Mouse (Mus musculus): Measurements from ENCODE around the gene Fam174b. TPM values are rescaled to one million over a fixed set of nuclear protein-coding genes. Genes with fewer than 3 reads are reported as not detected.

Gene Fam174b
- polyA plus RNA-seq (2016; fragmentation: Nextera tagmentation; extraction: Ambion mirVana), result 10.7 and 12.4 TPM in 2 replicates

- ATAC-seq, result peak; percentile 57; the same call in 1 of the 2 replicates
- H3K4me3 ChIP-seq, result peak within 1 kb of the TSS; percentile 53
- no peaks in the 10 kb centered on the region for H3K9me3 ChIP-seq (replicated peaks)
- H3K9ac ChIP-seq, result peak within 1 kb of the TSS; percentile 52
- 2% methylated on average over 94 of the region's 94 CpGs for WGBS (ENCODE audit: insufficient replicate concordance)
- peak within 1 kb of the TSS; percentile 74 for H3K4me2 ChIP-seq
- peaks cover 11% of the 10 kb centered on the region; the same call in 1 of the 2 replicates for H3K4me1 ChIP-seq
- H3K36me3 ChIP-seq, result no peaks in the 10 kb centered on the region
- H3K27me3 ChIP-seq (replicated peaks), result peaks cover 51% of the 10 kb centered on the region
- no peak within 1 kb of the TSS for H3K27ac ChIP-seq
Measured at GRCm38 (mm10) chr7:73740111-73741035, at the start of gene Fam174b. Fam174b (plus strand) TSS chr7:73740302.

GRCm38 (mm10) chr7:73697092-73697491, 43.0 kb upstream of the Fam174b start:
- Histone ChIP-seq H3K4me3 (no peak overlapping the region), H3K27ac (no peak overlapping the region), H3K4me1 (no peaks in the 10 kb centered on the region), H3K27me3 (replicated peaks) (no peaks in the 10 kb centered on the region), H3K9ac (no peak overlapping the region), H3K4me2 (no peak overlapping the region), H3K36me3 (no peaks in the 10 kb centered on the region), H3K9me3 (replicated peaks) (no peaks in the 10 kb centered on the region)
- no peak for ATAC-seq
- WGBS (ENCODE audit: insufficient replicate concordance), result 45% methylated on average over 3 of the region's 3 CpGs

GRCm38 (mm10) chr7:73704305-73704704, 35.8 kb upstream of the Fam174b start:
- no peak overlapping the region for H3K9ac ChIP-seq
- H3K4me1 ChIP-seq, result no peaks in the 10 kb centered on the region
- H3K4me3 ChIP-seq, result no peak overlapping the region
- no peaks in the 10 kb centered on the region for H3K27me3 ChIP-seq (replicated peaks)
- ATAC-seq, result no peak
- H3K27ac ChIP-seq, result no peak overlapping the region
- no peak overlapping the region for H3K4me2 ChIP-seq
- no peaks in the 10 kb centered on the region for H3K36me3 ChIP-seq
- H3K9me3 ChIP-seq (replicated peaks), result no peaks in the 10 kb centered on the region

- Histone ChIP-seq H3K9me3 (replicated peaks) (no peaks in the 10 kb centered on the region), H3K9ac (no peak overlapping the region), H3K4me2 (no peak overlapping the region), H3K27me3 (replicated peaks) (no peaks in the 10 kb centered on the region), H3K4me1 (no peaks in the 10 kb centered on the region), H3K27ac (no peak overlapping the region), H3K36me3 (no peaks in the 10 kb centered on the region), H3K4me3 (no peak overlapping the region)
- no peak for ATAC-seq
- WGBS (ENCODE audit: insufficient replicate concordance), result 68% methylated on average over 8 of the region's 8 CpGs
Measured at GRCm38 (mm10) chr7:73713506-73713905, 26.6 kb upstream of the Fam174b start.

GRCm38 (mm10) chr7:73715928-73716749, 24.0 kb upstream of the Fam174b start:
- no peak for ATAC-seq
- 65% methylated on average over 15 of the region's 15 CpGs for WGBS (ENCODE audit: insufficient replicate concordance)
- Histone ChIP-seq H3K27me3 (replicated peaks) (no peaks in the 10 kb centered on the region), H3K27ac (no peak overlapping the region), H3K9ac (no peak overlapping the region), H3K4me3 (no peak overlapping the region), H3K36me3 (no peaks in the 10 kb centered on the region), H3K4me1 (no peaks in the 10 kb centered on the region), H3K4me2 (no peak overlapping the region), H3K9me3 (replicated peaks) (no peaks in the 10 kb centered on the region)

GRCm38 (mm10) chr7:73716841-73717240, 23.3 kb upstream of the Fam174b start:
- H3K9me3 ChIP-seq (replicated peaks), result no peaks in the 10 kb centered on the region
- H3K27ac ChIP-seq, result no peak overlapping the region

GRCm38 (mm10) chr7:73718031-73718430, 22.1 kb upstream of the Fam174b start:
- Histone ChIP-seq H3K27ac (no peak overlapping the region), H3K4me2 (no peak overlapping the region), H3K9ac (no peak overlapping the region), H3K9me3 (replicated peaks) (no peaks in the 10 kb centered on the region), H3K4me1 (no peaks in the 10 kb centered on the region), H3K4me3 (no peak overlapping the region), H3K36me3 (no peaks in the 10 kb centered on the region), H3K27me3 (replicated peaks) (0 out of 2 replicates have a peak, but pooled peaks cover 3% of the 10 kb centered on the region)
- 63% methylated on average over 10 of the region's 10 CpGs for WGBS (ENCODE audit: insufficient replicate concordance)
- ATAC-seq, result no peak

More at GRCm38 (mm10) chr7:73716841-73717240, 23.3 kb upstream of the Fam174b start:
- no peak overlapping the region for H3K4me2 ChIP-seq
- H3K9ac ChIP-seq, result no peak overlapping the region
- no peak for ATAC-seq
- no peaks in the 10 kb centered on the region for H3K36me3 ChIP-seq
- H3K4me3 ChIP-seq, result no peak overlapping the region
- 0 out of 2 replicates have a peak, but pooled peaks cover 3% of the 10 kb centered on the region for H3K27me3 ChIP-seq (replicated peaks)
- H3K4me1 ChIP-seq, result no peaks in the 10 kb centered on the region
- 70% methylated on average over 3 of the region's 3 CpGs for WGBS (ENCODE audit: insufficient replicate concordance)

- H3K4me3 ChIP-seq, result no peak overlapping the region
- no peaks in the 10 kb centered on the region for H3K36me3 ChIP-seq
- no peak overlapping the region for H3K9ac ChIP-seq
- 49% methylated on average over 5 of the region's 5 CpGs for WGBS (ENCODE audit: insufficient replicate concordance)
- H3K27ac ChIP-seq, result no peak overlapping the region
- ATAC-seq, result no peak
- H3K9me3 ChIP-seq (replicated peaks), result no peaks in the 10 kb centered on the region
- no peak overlapping the region for H3K4me2 ChIP-seq
- H3K27me3 ChIP-seq (replicated peaks), result 0 out of 2 replicates have a peak, but pooled peaks cover 3% of the 10 kb centered on the region
- H3K4me1 ChIP-seq, result no peaks in the 10 kb centered on the region
Measured at GRCm38 (mm10) chr7:73718497-73719007, 21.6 kb upstream of the Fam174b start.

GRCm38 (mm10) chr7:73721046-73721445, 19.1 kb upstream of the Fam174b start:
- H3K4me1 ChIP-seq, result no peaks in the 10 kb centered on the region
- no peaks in the 10 kb centered on the region for H3K9me3 ChIP-seq (replicated peaks)
- no peaks in the 10 kb centered on the region for H3K36me3 ChIP-seq
- no peak overlapping the region for H3K9ac ChIP-seq
- no peak overlapping the region for H3K4me3 ChIP-seq
- ATAC-seq, result no peak
- WGBS (ENCODE audit: insufficient replicate concordance), result 60% methylated on average over 3 of the region's 3 CpGs
- no peak overlapping the region for H3K27ac ChIP-seq
- H3K27me3 ChIP-seq (replicated peaks), result 0 out of 2 replicates have a peak, but pooled peaks cover 3% of the 10 kb centered on the region
- H3K4me2 ChIP-seq, result no peak overlapping the region

GRCm38 (mm10) chr7:73721764-73722163, 18.3 kb upstream of the Fam174b start:
- Histone ChIP-seq H3K9me3 (replicated peaks) (no peaks in the 10 kb centered on the region), H3K9ac (no peak overlapping the region), H3K27ac (no peak overlapping the region), H3K4me1 (no peaks in the 10 kb centered on the region), H3K27me3 (replicated peaks) (0 out of 2 replicates have a peak, but pooled peaks cover 3% of the 10 kb centered on the region), H3K4me2 (no peak overlapping the region), H3K36me3 (no peaks in the 10 kb centered on the region), H3K4me3 (no peak overlapping the region)
- no peak for ATAC-seq
- 38% methylated on average over 3 of the region's 3 CpGs for WGBS (ENCODE audit: insufficient replicate concordance)

- ATAC-seq, result no peak
- H3K27ac ChIP-seq, result no peak overlapping the region
Measured at GRCm38 (mm10) chr7:73729913-73730312, 10.2 kb upstream of the Fam174b start.

More at GRCm38 (mm10) chr7:73729913-73730312, 10.2 kb upstream of the Fam174b start:
- H3K36me3 ChIP-seq, result no peaks in the 10 kb centered on the region
- no peaks in the 10 kb centered on the region for H3K4me1 ChIP-seq
- no peak overlapping the region for H3K9ac ChIP-seq
- H3K9me3 ChIP-seq (replicated peaks), result no peaks in the 10 kb centered on the region
- H3K27me3 ChIP-seq (replicated peaks), result no peaks in the 10 kb centered on the region; the same call in 1 of the 2 replicates
- H3K4me2 ChIP-seq, result no peak overlapping the region
- 52% methylated on average over 7 of the region's 7 CpGs for WGBS (ENCODE audit: insufficient replicate concordance)
- no peak overlapping the region for H3K4me3 ChIP-seq

Measured in liver, embryonic 12.5 days (tissue).